Mouse (Mus musculus) lung, postnatal 36 days (tissue): ENCODE data around the gene B3gnt6.
"Not testable (repeated sequence)": the region's sequence is repeated elsewhere in the genome, so short reads cannot be mapped to it uniquely, and the experiment has no call there.

Experiments used
- DNase-seq: peaks from one replicate; pipeline ENCODE4 v3.0.0; 2022; ENCODE audit warnings: mixed read lengths

B3gnt6 gene

DNA sequence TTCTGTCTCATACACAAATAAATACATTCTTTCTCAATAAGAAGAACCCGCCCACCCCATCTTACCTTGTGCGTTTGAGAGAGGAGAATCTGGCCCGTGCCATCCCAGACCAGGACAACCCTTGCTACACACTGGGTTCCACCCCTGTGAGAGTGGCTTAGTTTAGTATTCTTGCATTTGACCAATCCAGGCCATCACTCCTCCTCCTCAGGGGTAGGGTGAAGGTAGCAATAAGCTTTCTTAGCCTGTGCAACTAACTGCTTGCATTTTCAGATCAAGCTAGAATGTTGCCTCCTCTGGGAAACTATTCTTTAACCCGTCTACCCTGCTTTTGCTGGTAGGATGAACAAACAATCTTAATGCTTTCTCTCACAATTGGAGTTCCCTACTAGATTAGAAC, at the start of gene B3gnt6:
TSS of gene B3gnt6 (minus strand) at position 101 of the 400 bp plus-strand sequence.
- DNase-seq = no peak

DNA sequence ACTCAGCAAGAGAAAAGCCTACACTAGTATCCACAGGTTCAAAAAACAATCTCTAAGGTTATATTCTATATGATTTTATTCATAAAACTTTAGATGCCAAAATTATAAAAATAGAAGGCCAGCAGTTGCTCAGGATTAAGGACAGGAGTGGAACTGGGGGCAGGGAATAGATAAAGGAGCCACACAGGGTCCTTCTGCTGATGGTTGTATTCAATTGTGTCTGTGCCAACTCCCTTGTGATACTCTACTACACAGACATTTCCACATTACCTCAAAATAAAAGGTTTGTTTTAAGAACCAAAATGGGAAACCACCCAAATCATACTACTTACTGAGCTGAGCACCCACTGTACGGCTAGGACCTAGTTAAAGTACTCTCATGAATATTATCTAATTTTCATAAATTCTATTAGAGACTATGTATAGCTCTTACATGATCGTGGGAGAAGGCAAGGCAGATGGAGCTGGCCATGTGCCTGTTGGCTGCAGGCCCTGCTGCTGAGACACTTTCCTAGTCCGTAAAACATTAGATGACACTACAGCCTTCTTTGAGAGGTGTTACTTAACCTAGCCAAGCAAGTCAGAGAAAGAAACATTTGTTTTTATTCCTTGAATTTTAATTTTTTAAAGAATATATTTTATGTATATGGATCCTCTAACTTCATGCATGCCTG, 37.5 kb upstream of the B3gnt6 start:
- DNase-seq = no peak

DNA sequence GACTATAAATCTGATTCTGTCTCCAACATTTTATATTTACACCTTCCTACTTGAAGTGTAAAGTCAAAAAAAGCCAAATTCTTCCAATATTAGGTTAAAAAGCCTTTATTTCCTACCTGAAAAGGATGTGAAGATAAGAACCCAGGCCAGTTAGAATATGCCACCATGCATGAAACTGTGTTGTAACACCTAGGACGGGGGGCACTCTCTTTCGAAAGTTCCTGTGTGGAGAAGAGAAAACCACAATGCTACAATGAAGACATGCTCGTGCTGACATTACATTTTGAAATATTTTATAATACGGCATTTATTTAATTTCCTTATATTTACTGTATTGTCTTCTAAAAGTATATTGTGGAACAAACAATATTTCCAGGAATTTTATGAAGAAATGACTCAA, 24.5 kb upstream of the B3gnt6 start:
- DNase-seq = no peak

DNA sequence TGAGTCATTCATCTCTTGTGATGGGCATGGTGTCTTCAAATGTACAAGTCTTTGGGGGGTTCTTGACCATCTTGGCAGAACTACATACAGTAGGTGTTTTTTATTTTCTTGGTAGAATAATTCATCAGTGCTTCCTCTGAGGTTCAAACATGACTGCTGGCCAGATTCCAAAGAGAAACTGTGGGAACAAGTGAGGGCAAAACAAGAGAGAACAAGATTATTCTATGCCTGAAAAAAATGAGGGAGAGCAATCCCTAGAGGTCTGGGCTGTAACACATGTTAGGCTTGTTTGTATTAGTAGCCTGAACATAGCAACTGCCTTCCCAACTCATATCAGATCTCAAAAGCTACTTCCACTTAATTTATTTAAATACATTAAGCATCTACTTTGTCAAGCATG, 17.4 kb upstream of the B3gnt6 start:
- no peak for DNase-seq

DNA sequence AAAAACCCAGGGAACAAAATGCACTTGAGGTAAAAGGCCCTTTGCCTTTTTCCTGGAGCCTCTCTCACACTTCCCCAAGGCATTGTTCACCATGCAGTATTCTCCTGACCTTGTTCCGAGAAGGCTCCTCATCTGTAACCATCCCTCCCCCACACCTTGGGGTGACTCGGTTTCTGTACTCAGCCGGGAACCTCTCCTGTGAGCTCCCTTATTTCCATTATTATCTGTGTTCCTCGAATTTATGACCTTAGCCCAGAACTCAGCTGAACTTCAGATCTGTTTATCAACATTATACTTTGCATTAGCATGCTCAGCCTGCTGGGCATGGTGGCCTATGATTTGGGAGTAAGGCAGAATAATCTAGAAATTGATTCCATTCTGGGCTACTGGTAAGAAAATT, 3.7 kb upstream of the B3gnt6 start:
- DNase-seq = no peak

DNA sequence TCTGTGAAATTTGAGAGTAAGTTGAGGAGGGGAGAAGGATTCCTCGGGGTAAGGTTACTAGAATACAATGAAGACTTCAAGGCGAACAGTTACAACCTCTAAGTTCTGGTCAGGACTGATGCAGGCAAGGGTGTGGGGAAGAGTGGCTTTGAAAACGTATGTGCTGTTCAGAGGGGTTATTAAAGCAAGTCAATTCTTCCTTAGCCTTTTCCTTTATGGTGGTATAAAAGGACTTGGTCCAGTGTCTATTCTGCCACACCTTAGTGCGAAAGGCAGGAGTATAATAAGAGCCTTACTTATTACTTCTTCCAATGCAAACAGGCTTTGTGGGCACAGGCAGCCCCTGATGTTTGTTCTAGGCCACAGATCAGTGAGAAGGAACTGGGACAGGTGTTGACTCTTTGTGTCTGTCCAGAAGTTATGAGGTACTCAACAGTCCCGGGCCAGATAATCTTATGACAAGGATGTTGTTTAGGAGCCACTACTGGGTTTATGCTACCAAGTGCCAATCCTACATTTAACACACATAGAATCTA, 2.3 kb upstream of the B3gnt6 start:
- DNase-seq = no peak

DNA sequence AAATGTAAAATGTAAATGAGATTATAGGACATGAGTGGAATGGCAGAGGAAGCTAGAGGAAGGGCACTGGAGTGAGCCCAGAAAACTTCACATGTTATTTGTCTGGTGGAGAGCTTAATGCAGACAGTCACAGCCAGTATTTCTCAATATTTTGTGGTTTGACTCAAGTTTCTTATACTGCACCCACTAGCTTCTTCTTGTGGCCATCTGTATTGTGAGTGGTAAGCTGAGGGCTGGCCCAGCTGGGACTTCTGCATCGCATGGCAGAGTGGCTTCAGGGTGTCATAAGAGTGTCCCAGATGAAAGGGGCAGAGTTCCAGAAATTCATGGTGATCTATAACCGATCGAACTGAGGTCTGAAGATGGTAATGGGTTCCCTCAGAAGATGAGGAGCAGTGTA, 1.1 kb upstream of the B3gnt6 start:
- DNase-seq = no peak

DNA sequence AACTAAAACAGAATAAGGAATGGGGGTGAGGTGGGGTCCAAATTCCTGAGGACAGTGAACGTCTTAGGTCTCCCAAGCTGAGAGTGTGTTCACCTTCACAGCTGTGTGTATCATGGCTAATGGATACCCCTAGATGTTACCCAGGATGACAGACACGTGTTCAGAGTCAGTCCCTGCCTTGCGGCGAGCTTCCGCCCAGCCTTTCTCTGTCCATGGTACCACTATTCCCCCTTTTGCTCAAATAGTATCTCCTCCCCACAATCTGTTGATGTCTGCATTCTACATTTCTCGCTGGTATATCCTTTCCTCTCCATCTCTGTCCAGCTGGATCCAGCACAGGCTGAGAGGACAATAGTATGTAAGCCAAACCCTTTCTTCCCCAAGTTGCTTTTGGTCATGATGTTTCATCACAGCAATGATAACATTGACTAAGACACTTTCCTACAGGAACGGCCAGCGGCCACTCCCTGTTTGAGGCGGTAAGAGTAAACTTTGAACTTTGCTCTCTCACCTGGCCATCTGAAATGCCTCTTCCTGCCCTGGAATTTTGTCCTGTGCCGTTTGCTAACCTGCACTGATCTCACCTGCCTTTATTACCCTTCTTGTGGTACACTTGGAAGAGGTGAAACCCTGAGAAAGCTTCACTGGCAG, 4.0 kb downstream of the B3gnt6 start:
- DNase-seq = no peak

DNA sequence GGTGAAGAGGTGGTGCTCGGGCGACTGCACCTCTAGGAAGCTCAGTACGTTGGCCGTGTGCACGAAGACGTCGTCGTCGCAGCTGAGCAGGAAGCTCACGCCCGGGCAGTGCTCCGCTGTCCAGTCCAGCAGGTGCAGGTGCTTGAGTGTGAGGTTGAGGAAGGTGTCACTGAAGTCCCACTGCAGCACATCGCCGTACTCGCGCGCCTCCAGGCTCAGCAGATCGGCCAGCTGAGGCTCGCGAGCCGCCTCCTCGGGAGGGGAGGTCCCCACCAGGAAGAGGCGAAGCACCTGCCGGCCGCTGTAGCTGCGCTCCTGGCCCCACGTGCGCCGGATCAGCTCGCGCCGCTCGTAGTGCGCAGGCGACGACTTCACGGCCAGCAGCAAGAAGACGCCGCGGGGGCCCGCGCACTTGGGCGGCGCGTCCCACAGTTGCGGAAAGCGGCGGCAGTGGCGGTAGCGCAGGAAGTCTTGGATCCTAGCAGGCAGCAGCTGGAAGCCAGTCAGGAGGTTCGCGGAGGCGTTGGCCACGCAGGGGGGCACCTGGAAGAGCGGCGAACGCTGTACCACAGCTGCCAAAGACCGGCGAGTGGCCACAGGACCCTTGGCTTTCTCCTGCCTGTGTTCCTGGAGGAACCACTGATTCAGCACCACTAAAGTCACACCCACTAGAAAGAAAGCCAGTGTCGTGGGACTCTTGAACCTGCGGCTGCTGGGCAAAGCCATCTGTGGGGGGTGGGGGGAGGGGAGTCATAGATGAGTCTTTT, 5.1 kb downstream of the B3gnt6 start:
- DNase-seq = no peak

DNA sequence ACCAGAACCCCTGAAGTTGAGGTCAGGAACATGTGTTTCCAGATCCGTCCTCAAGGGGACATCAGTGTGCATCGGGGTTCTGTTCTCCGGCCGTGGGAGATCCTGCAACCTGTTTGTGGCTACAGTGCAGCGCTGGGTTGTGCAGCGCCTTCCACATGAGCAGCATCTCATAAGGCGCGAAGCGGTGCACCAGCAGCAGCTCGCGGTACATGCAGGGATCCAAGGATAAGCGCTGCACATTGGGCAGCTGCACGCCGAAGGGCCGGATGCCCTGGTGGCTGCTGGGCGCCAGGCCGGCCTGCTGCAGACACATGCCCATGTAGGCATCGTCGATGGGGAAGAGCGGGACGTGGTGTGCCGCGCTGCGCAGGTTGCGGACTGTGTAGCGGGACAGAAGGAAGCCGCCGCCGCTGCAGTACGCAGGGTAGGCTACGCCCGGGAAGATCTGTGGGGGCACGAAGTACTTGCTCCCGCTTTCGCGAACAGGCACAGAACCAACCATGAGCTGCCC, 5.7 kb downstream of the B3gnt6 start:
- no peak for DNase-seq

DNA sequence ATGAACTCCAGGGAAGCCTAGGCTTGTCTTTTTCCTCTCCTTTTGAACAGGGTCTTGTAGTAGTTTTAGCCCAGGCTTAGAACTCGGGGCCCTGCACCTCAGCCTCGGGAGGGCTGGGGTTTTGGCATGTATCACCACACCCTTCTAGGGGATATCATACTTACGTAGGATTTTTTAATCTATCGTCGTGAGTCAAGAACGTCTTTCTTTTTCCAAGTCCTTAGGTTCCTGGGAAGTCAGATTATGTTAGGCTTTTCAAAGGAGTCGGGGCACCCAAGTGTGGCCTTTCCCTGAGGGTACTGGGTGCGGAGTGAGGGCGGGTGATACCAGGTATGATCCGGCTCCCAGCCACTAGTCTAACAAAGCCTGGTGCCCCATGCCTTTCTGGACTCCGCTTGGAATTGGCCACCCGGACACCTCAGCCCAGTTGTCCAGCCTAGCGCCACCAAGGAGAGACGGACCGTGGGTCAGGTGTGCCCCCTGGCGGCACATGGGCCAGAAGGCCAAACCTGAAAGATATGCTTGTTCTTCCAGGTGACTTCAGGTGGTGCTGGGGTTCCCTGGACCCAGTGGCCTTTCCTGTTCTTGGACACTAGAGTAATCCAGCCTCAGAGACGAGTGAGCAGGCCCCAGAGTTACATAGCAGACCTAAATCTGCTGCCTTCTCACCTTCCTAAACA, 7.6 kb downstream of the B3gnt6 start:
- DNase-seq = peak; percentile 72

DNA sequence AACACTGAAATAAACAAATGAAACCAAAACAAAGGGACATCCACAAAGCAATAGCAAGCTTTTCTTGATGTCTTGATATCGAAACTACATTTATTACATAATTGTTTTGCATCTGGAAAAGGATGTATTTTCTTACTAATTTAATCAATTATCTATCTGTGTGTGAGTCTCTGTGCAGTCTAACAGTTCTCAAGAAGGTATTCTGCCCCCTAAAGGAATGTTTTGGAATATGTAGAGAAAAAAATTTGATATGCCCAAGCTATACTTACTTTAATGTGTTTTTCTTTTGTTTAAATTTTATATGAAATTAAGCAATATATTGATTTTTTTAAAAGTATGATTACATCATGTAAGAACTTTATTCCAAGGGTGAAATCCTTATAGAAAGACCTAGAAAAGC, 8.7 kb downstream of the B3gnt6 start:
- no peak for DNase-seq

DNA sequence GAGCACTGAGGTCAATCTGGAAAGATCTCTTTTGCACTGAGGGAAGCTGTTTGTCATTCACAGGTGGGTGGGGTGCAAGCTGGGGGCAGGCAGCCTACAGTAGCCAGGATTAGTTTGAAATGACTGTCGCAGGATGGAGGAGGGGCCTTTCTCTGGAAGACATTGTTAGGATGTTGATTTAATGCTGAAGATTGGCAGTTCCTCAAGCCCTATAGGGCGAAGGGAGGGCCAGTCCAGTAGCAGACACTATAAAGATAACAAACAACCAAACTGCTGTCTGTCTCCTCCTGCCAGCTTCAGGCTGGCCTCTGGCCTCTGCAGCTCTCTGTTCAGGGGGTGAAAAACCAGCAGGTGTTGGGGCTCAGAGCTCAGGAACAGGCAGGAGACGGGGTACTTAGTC, 9.5 kb downstream of the B3gnt6 start:
- DNase-seq = peak; percentile 68

DNA sequence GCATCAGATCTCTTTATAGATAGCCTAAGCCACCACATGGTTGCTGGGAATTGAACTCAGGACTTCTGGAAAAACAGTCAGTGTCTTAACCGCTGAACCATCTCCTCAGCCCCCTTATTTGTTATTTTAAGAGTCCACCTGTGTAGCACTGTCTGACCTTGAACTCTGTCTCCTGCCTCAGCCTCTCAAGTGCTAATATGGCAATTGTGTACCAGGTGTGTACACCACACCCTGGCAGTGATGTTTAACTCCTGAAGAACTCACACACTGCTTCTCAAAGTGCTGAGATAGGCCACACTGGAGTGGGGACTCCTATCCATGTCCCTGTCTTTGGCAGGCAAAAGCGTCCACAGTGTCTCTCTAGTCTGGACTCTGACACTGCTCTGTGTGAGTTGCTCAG, 10.6 kb downstream of the B3gnt6 start:
- no peak for DNase-seq

DNA sequence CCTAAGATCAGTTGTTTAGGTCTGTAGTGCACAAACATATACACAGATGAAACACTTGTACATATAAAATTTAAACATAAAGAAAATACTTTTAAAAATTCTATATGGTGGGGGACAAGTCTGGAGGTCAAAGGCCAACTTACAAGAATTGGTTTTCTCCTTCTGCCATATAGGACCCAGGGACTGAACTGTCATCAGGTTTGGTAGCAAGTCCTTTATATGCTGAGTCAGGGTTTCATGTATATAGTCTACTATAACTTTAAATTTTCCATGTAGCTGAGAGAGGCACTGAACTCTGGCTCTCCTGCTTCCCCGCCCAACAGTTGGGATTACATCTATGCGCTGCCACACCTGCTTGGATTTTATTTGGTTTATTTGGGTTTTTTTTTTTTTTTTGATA, 11.0 kb downstream of the B3gnt6 start:
- DNase-seq = no peak

DNA sequence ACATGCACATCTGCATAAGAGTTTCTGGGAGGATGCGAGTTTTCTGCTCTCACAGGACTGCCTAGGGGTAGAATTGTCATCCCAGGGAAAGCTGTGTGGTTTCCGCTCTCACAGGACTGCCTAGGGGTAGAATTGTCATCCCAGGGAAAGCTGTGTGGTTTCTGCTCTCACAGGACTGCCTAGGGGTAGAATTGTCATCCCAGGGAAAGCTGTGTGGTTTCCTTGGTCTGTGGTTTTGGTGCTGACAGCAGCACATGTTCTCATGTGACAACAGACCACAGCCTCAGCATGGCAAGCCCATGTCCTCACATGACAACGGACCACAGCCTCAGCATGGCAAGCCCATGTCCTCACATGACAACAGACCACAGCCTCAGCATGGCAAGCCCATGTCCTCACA, 11.9 kb downstream of the B3gnt6 start:
- not testable (repeated sequence) for DNase-seq

DNA sequence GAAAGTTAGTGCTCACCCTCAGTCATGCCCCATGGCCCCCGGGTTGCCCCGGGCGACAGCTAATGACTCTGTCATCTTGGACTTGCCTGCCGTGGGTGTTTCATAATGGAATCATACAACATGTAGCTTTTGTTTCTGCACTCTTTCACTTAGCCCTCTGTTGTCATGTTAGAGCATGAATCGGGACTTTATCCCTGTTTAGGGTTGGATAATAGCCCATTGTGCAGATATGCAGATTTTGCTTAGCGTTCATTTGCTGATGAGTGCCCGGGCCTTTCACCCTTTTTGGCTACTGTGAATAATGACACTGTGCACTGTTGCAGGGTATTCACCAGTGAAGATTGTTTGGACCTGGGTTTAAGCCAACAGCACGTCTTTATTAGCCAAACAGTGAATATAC, 12.6 kb downstream of the B3gnt6 start:
- DNase-seq = no peak

DNA sequence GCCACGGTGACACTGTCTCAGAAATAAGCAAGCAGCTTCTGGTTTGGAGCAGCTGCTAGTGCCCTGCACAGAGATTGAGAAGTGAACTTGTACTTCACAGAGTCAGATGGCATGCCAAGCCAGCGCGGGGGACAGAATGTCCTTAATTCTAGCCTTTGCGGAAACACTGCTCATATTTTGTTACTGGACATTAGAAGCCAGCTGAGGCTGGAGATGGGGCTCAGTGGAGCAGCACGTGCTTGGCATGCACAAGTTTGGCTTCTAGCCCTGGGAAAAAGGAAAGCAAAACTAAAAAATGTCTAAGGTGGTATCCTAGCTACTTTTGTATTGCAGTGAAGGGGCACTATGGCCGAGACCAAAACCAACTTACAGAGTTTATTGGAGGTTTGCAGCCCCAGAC, 14.0 kb downstream of the B3gnt6 start:
- DNase-seq = no peak

DNA sequence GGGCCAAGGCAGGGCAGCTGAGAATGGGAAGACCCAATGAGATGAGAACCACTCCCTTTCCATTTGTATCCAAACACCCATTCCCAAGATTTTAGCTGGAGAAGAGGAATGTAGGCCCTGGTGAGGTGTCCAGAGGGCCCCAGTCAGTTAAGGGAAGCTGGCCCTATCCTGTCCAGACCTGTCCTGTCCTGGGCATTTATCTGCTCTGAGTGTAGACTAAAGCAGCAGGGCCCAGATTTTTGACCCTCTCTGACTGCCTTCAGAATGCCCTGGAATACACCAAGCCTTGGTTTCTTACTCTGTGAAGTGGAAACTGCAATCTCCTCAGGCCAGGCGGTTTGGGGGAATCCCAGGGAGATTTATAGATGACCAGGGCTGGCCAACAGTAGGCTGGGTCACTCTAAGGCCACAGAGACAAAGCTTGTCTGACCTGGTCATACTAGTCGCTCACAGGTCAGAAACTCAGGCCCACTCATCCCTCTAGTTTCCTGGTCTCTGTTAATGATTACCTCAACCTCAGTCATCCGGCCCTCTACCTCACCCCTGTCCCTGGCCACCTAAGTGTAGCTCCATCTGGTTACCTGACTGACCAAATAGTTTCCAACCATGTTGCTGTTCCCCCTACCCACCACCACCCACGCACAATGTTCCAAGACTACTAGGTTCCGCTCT, 20.6 kb downstream of the B3gnt6 start:
- no peak for DNase-seq

DNA sequence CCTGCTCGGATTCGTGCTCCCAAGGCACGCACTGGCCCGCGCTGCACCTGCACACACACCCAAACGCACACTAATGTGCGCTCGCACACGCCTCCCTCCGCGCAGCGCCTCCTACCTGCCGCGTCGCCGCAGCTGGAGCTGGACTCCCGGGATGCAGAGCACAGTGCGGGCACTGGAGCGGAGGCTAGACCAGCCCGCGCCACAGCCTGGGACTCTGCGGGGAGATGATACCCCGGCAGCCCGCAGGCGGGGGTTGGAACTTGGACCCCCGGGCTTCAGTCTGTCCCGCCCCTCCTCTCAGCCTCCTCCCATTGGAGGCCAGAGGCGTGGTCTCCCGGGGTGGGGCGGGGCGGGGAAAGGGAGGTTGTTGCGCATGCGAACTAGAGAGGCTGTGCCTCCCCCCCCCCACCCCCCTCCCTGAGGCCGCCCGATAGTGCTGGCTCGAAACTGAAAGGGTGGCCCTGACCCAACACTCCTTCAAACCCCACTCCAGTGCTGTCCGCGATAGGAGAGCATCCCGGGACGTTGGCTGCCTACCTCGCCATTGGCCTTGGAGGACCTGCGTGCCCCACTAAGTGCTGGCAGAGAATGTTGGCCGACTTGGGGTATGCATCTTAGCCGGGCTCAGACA, 21.2 kb downstream of the B3gnt6 start, which contains the start of gene Capn5:
TSS of gene Capn5 (minus strand) at position 346 of the 631 bp plus-strand sequence.
- DNase-seq = peak; percentile 79

DNA sequence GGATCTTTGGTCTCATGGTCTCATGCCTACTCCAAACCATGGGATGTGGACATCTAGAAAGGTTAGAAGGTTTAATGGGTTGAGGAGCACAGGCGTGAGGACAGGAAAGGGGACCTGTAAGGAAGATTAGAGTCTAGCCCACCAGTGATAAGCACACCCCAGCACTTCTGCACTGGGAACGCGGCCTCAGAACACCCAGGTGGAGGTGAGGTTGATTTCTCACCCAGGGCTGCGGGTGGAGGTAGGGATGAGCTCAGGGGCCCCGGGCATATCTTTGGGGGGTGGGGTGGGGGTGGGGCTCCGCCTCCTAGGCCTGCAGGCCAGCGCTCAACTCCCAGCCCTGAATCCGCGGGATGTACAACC, 21.7 kb downstream of the B3gnt6 start:
- no peak for DNase-seq

DNA sequence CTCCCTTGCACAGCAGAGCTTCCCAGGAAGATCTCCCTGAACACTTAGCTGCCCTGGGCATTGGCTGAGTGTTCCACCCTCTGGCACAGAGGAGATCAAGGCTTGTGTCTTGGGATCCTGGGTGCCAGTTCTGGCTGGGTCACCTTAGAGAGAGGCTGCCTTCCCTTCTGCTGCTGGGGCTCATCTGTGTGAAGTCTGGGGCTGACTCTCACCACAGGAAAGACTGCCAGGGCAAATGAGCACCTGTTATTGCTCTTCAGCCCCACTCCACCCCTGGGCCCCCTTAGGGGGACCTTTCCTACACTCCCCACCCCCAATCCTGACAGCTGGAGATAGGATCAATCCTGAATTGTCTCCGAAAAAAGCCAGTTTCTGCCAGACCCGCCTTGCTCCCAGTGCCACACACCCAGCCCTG, 22.2 kb downstream of the B3gnt6 start:
- DNase-seq = no peak
